In the genomic region with DNA sequence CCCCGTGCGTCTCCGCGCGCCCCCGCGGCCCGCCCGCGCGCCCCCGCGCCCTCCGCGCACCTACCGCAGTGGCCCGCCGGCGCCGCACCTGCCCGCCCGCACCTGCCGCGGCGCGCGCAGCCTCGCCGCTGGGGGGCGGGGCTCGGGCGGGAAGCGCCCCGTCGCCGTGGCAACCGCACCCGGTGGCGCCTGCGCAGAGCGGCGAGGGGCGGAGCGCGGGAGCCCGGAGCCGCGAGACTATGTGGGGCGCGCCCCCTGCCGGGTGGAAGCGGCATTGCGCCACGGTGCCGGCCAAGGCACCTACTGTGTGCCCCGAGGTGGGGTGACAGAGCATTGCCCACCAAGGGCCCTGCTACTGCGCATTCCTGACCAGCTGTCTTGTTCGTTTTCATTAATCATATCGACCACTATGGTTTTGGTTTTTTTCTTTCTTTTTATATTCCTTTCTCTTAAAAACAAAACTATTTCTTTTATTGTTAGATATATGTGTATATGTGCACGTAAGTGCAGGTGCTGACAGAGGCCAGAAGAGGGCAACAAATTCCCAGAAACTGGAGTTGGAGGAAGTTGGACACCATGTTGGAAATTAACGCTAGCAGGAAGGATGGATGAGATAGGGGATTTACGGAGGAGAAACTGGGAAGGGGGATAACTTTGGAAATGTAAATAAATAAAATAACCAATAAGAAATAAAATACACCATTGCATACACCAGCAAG, we compare ENCODE assay signal across 8 mouse cellular contexts. TPM values are rescaled to one million over a fixed set of nuclear protein-coding genes. Genes with fewer than 3 reads are reported as not detected.
DNase-seq lines count a peak whose midpoint lies in the region; ATAC-seq and TF ChIP-seq lines count a peak whose summit lies in the region.

A gene (minus strand): TSS at position 90 of the 719 bp plus-strand sequence.

- no peaks in the 10 kb centered on the region for H3K9me3 ChIP-seq in hindbrain, embryonic 16.5 days (ENCODE audit: control insufficient read depth, low read length)

- no peaks in the 10 kb centered on the region for H3K36me3 ChIP-seq in hindbrain, embryonic 16.5 days (ENCODE audit: control insufficient read depth, insufficient read depth, low read length)

- no peak within 1 kb of the TSS; the same call in 1 of the 2 replicates for H3K27ac ChIP-seq in hindbrain, embryonic 16.5 days (ENCODE audit: low read depth, low read length)
- H3K27ac ChIP-seq in left cerebral cortex, adult 2 months = peak within 1 kb of the TSS; percentile 52

- no peaks in the 10 kb centered on the region for H3K27me3 ChIP-seq in hindbrain, embryonic 16.5 days (replicated peaks; ENCODE audit: control insufficient read depth, insufficient read depth, low read length)

- peak within 1 kb of the TSS; percentile 58 for H3K9ac ChIP-seq in hindbrain, embryonic 16.5 days (ENCODE audit: low read depth, low read length)

- peak within 1 kb of the TSS; percentile 94 for H3K4me2 ChIP-seq in hindbrain, embryonic 16.5 days (ENCODE audit: low read length)

- TF ChIP-seq CTCF in left cerebral cortex, adult 2 months (IDR thresholded peaks at IDR 0.05) = peak; percentile 92

- H3K4me3 ChIP-seq in hindbrain, embryonic 16.5 days (ENCODE audit: low read length) = peak within 1 kb of the TSS; percentile 65
- peak within 1 kb of the TSS; percentile 75 for H3K4me3 ChIP-seq in left cerebral cortex, adult 2 months

- peaks cover 10% of the 10 kb centered on the region for H3K4me1 ChIP-seq in hindbrain, embryonic 16.5 days (ENCODE audit: control insufficient read depth, insufficient read depth, low read depth, low read length)

- intact Hi-C loops in left cerebral cortex, adult 2 months (cut with DNase I) = loop anchor here (1.0 kb wide), 1 partner anchor 41 kb away; no protein-coding TSS in a partner anchor

- DNase-seq in adrenal gland, adult 18-20 months (ENCODE audit: low spot score in 2 of 2) = peak; percentile 75 to 88
- DNase-seq in cerebellum, postnatal 36 days = peak; percentile 53 to 60
- DNase-seq in gastrocnemius, postnatal 10 days = peak; percentile 90
- DNase-seq in left cerebral cortex, adult 2 months (ENCODE audit: extremely low spot score in 1 of 2, low spot score in 2 of 2) = peak; percentile 81 to 82
- DNase-seq in lung, postnatal 4 days = peak; percentile 85 to 87
- peak; percentile 76 for DNase-seq in right cerebral cortex, adult 18-20 months
- DNase-seq in urinary bladder, postnatal 4 days (ENCODE audit: low spot score in 2 of 2) = peak; percentile 78 to 82

- 10% methylated on average over 39 of the region's 62 CpGs for WGBS in hindbrain, embryonic 16.5 days

- peak; percentile 48 for ATAC-seq in hindbrain, embryonic 16.5 days

RNA-seq across cellular contexts. Expression of the gene that starts here (rescaled TPM):
- 10 to 100 TPM in 1 of 2 experiments, 1 to 10 TPM in 1; 8.8 to 12.1 TPM for total RNA-seq in adrenal gland, adult 18-20 months (2021)
- total RNA-seq in gastrocnemius, postnatal 10 days (2021) = 10 to 100 TPM; 36.2 to 42.0 TPM
- 4.3 and 4.8 TPM in 2 replicates for polyA plus RNA-seq in hindbrain, embryonic 16.5 days (2015; fragmentation: Nextera tagmentation; extraction: Ambion mirVana)
- 10 to 100 TPM; 39.6 to 45.1 TPM for total RNA-seq in left cerebral cortex, adult 2 months (2021)
